Mouse (Mus musculus) embryonic facial prominence, embryonic 14.5 days (tissue): Measurements from ENCODE around the gene Pja2. TPM values are rescaled to one million over a fixed set of nuclear protein-coding genes. Genes with fewer than 3 reads are reported as not detected.
A peak's percentile ranks its signal among the peaks of the same experiment; 100 is the strongest.

ENCODE experiments used
- ATAC-seq: fragments of 200-750 bp; cut with Nextera tagmentation; 2 replicates; pipeline ENCODE4 v1.8.0; 2017; ENCODE audit warnings: low read depth, moderate number of reproducible peaks, moderate TSS enrichment
- DNase-seq: peaks from one replicate; pipeline ENCODE4 v3.0.0-alpha.2; 2015; ENCODE audit warnings: low spot score
- H3K27ac ChIP-seq: fragments of 300-500 bp; sonication (generic); replicated peaks from 2 replicates; pipeline ENCODE4 v1.5.1; 2014; ENCODE audit warnings: low read depth, mild to moderate bottlenecking, low read length, moderate library complexity
- H3K27me3 ChIP-seq: fragments of 300-500 bp; sonication (generic); replicated peaks from 2 replicates; pipeline ENCODE4 v1.6.1; 2014; ENCODE audit warnings: low read length; ENCODE audit not compliant: control insufficient read depth, insufficient read depth
- H3K36me3 ChIP-seq: fragments of 300-500 bp; sonication (generic); 2 replicates; pipeline ENCODE4 v1.6.1; 2014; ENCODE audit warnings: low read length, mixed read lengths; ENCODE audit not compliant: control insufficient read depth, insufficient read depth
- H3K4me1 ChIP-seq: fragments of 300-500 bp; sonication (generic); 2 replicates; pipeline ENCODE4 v1.6.1; 2014; ENCODE audit warnings: antibody characterized with exemption, low read length; ENCODE audit not compliant: control insufficient read depth, insufficient read depth
- H3K4me2 ChIP-seq: fragments of 300-500 bp; sonication (generic); 2 replicates; pipeline ENCODE4 v1.6.1; 2014; ENCODE audit warnings: low read depth, mild to moderate bottlenecking, low read length, moderate library complexity, mixed read lengths
- H3K4me3 ChIP-seq: fragments of 300-500 bp; sonication (generic); 2 replicates; pipeline ENCODE4 v1.5.1; 2014; ENCODE audit warnings: low read depth, mild to moderate bottlenecking, low read length
- H3K9ac ChIP-seq: fragments of 300-500 bp; sonication (generic); 2 replicates; pipeline ENCODE4 v1.6.1; 2014; ENCODE audit warnings: low read depth, mild to moderate bottlenecking, low read length, moderate library complexity, mixed read lengths
- H3K9me3 ChIP-seq: fragments of 300-500 bp; sonication (generic); 2 replicates; pipeline ENCODE4 v1.6.1; 2016; ENCODE audit warnings: low read length; ENCODE audit not compliant: control insufficient read depth
- WGBS: fragments of 180-500 bp; shearing (Covaris S2); extraction: QIAGEN DNeasy Blood & Tissue Kit; methylation state at CpG from one replicate; pipeline ENCODE4 v1.1.7; 2014; 5-methylcytosine and 5-hydroxymethylcytosine counted together
- polyA plus RNA-seq: library from polyadenylated mRNA; unstranded; fragments of >200 nt; fragmentation: Nextera tagmentation; extraction: Ambion mirVana; gene quantifications from 2 replicates; pipeline ENCODE4 v1.2.1, GENCODE M21; 2014

The Pja2 gene
- polyA plus RNA-seq, 1 experiment from 2014 or later: 102 TPM

- H3K36me3 ChIP-seq: peaks cover 22% of the 10 kb centered on the region
- no peak overlapping the region for H3K4me3 ChIP-seq
- no peak for DNase-seq
- H3K27ac ChIP-seq: no peak overlapping the region
- no peak overlapping the region for H3K9ac ChIP-seq
- no peaks in the 10 kb centered on the region for H3K4me1 ChIP-seq
- no peaks in the 10 kb centered on the region for H3K27me3 ChIP-seq
- 84% methylated on average over 4 of the region's 4 CpGs for WGBS
- ATAC-seq: 0 out of 2 replicates have a peak, but pooled peaks have one; percentile 15
- H3K4me2 ChIP-seq: no peak overlapping the region
- H3K9me3 ChIP-seq: no peaks in the 10 kb centered on the region
These were observed 56.5 kb downstream of the Pja2 start for GRCm38 (mm10) chr17:64275188-64275587.

- H3K27me3 ChIP-seq: no peaks in the 10 kb centered on the region
- H3K27ac ChIP-seq: no peak overlapping the region
- H3K9me3 ChIP-seq: no peaks in the 10 kb centered on the region
- no peak overlapping the region for H3K4me2 ChIP-seq
- H3K9ac ChIP-seq: no peak overlapping the region
- no peak overlapping the region for H3K4me3 ChIP-seq
- WGBS: 94% methylated on average over 10 of the region's 10 CpGs
- DNase-seq (no peak), ATAC-seq (no peak)
- no peaks in the 10 kb centered on the region for H3K4me1 ChIP-seq
- H3K36me3 ChIP-seq: peaks cover 16% of the 10 kb centered on the region
These were observed 57.2 kb downstream of the Pja2 start for GRCm38 (mm10) chr17:64274341-64275105.

GRCm38 (mm10) chr17:64260571-64260970 lies 71.1 kb downstream of the Pja2 start:
- no peak for ATAC-seq
- Histone ChIP-seq H3K4me1 (no peaks in the 10 kb centered on the region), H3K4me2 (no peak overlapping the region), H3K36me3 (no peaks in the 10 kb centered on the region), H3K9ac (no peak overlapping the region), H3K4me3 (no peak overlapping the region), H3K27me3 (no peaks in the 10 kb centered on the region), H3K9me3 (no peaks in the 10 kb centered on the region), H3K27ac (no peak overlapping the region)
- WGBS: 82% methylated on average over 1 of the region's 1 CpGs
- no peak for DNase-seq

- DNase-seq (no peak), ATAC-seq (no peak)
- 60% methylated on average over 3 of the region's 3 CpGs for WGBS
These were observed 83.5 kb downstream of the Pja2 start for GRCm38 (mm10) chr17:64248246-64248645.

GRCm38 (mm10) chr17:64242898-64243297 lies 88.8 kb downstream of the Pja2 start:
- DNase-seq (no peak), ATAC-seq (no peak)
- Histone ChIP-seq H3K9me3 (no peaks in the 10 kb centered on the region), H3K4me3 (no peak overlapping the region), H3K36me3 (no peaks in the 10 kb centered on the region), H3K27ac (no peak overlapping the region), H3K9ac (no peak overlapping the region), H3K4me2 (no peak overlapping the region), H3K27me3 (no peaks in the 10 kb centered on the region), H3K4me1 (no peaks in the 10 kb centered on the region; the same call in 1 of the 2 replicates)
- WGBS: 51% methylated on average over 12 of the region's 12 CpGs

More at GRCm38 (mm10) chr17:64248246-64248645, 83.5 kb downstream of the Pja2 start:
- peaks cover 5% of the 10 kb centered on the region; the same call in 1 of the 2 replicates for H3K9me3 ChIP-seq
- no peak overlapping the region for H3K4me2 ChIP-seq
- H3K27ac ChIP-seq: no peak overlapping the region
- no peak overlapping the region for H3K9ac ChIP-seq
- no peaks in the 10 kb centered on the region for H3K4me1 ChIP-seq
- no peaks in the 10 kb centered on the region for H3K27me3 ChIP-seq
- H3K36me3 ChIP-seq: no peaks in the 10 kb centered on the region
- H3K4me3 ChIP-seq: no peak overlapping the region

GRCm38 (mm10) chr17:64242310-64242859 lies 89.3 kb downstream of the Pja2 start:
- H3K9me3 ChIP-seq: no peaks in the 10 kb centered on the region
- H3K27ac ChIP-seq: no peak overlapping the region
- H3K4me3 ChIP-seq: no peak overlapping the region
- no peaks in the 10 kb centered on the region for H3K27me3 ChIP-seq
- no peaks in the 10 kb centered on the region; the same call in 1 of the 2 replicates for H3K4me1 ChIP-seq
- WGBS: 46% methylated on average over 9 of the region's 9 CpGs
- no peaks in the 10 kb centered on the region for H3K36me3 ChIP-seq
- DNase-seq (no peak), ATAC-seq (no peak)
- no peak overlapping the region for H3K4me2 ChIP-seq
- no peak overlapping the region for H3K9ac ChIP-seq

- no peak for DNase-seq
- Histone ChIP-seq H3K27me3 (no peaks in the 10 kb centered on the region), H3K27ac (no peak overlapping the region), H3K4me1 (no peaks in the 10 kb centered on the region; the same call in 1 of the 2 replicates), H3K36me3 (no peaks in the 10 kb centered on the region), H3K9ac (no peak overlapping the region), H3K4me2 (no peak overlapping the region), H3K4me3 (no peak overlapping the region), H3K9me3 (no peaks in the 10 kb centered on the region)
- WGBS: 64% methylated on average over 11 of the region's 11 CpGs
- no peak; the same call in 1 of the 2 replicates for ATAC-seq
These were observed 90.0 kb downstream of the Pja2 start for GRCm38 (mm10) chr17:64241544-64242292.

- no peaks in the 10 kb centered on the region for H3K4me1 ChIP-seq
- H3K9me3 ChIP-seq: no peaks in the 10 kb centered on the region
- no peak overlapping the region for H3K27ac ChIP-seq
- WGBS: 73% methylated on average over 4 of the region's 4 CpGs
- no peaks in the 10 kb centered on the region for H3K36me3 ChIP-seq
- no peak for DNase-seq
- no peak overlapping the region for H3K9ac ChIP-seq
- no peak for ATAC-seq
- H3K4me3 ChIP-seq: no peak overlapping the region
- no peak overlapping the region for H3K4me2 ChIP-seq
- H3K27me3 ChIP-seq: no peaks in the 10 kb centered on the region
These were observed 99.6 kb downstream of the Pja2 start for GRCm38 (mm10) chr17:64232134-64232533.
